Mouse (Mus musculus): ENCODE data around the gene Prpf6. TPM values are rescaled to one million over a fixed set of nuclear protein-coding genes. Genes with fewer than 3 reads are reported as not detected.

Gene Prpf6
- total RNA-seq, 1 experiment = 67.8 TPM

- in situ Hi-C loops (cut with MboI; ENCODE audit: low sequenced_read_pairs in 2 of 2, unreplicated experiment in 2 of 2) = no loop called here
- Histone ChIP-seq H3K4me3 (ENCODE audit: insufficient read depth in 1 of 2, low read depth in 1 of 2, low read length in 2 of 2, poor library complexity in 1 of 2, severe bottlenecking in 1 of 2) (peak overlapping the region in 1 of 2 experiments; percentile 98; a peak in 1 of 4 replicates), H3K36me3 (ENCODE audit: control insufficient read depth, insufficient read depth, low read length, poor library complexity, severe bottlenecking) (no peaks in the 10 kb centered on the region), H3K9ac (ENCODE audit: insufficient read depth, low read depth, low read length, poor library complexity, severe bottlenecking) (no peak overlapping the region), H3K9me3 (ENCODE audit: control insufficient read depth, insufficient read depth, low read depth, low read length) (no peaks in the 10 kb centered on the region), H3K4me1 (ENCODE audit: control insufficient read depth in 2 of 2, insufficient read depth in 2 of 2, low read length in 2 of 2, poor library complexity in 1 of 2) (peaks cover under 1 to 4% of the 10 kb centered on the region in 2 experiments; a peak in 2 of 4 replicates), H3K27ac (ENCODE audit: insufficient read depth, low read depth, low read length, poor library complexity, severe bottlenecking) (no peak overlapping the region)
- DNase-seq (ENCODE audit: low read depth, low spot score) = no peak
- no peak for TF ChIP-seq HCFC1 (IDR thresholded peaks at IDR 0.05; ENCODE audit: borderline replicate concordance, insufficient read depth, low read length)
- TF ChIP-seq CHD2 (IDR thresholded peaks at IDR 0.05; ENCODE audit: low read depth, low read length) = no peak
- no peak for TF ChIP-seq ZC3H11A (IDR thresholded peaks at IDR 0.05; ENCODE audit: borderline replicate concordance, low read depth, low read length)
- no peak for TF ChIP-seq ZNF384 (IDR thresholded peaks at IDR 0.05; ENCODE audit: low read depth, low read length)
- no peak for TF ChIP-seq MAFK (IDR thresholded peaks at IDR 0.05; ENCODE audit: insufficient read depth, low read depth, low read length)
Observed at GRCm38 (mm10) chr2:181602367-181602766, 10.7 kb downstream of the Prpf6 start.

GRCm38 (mm10) chr2:181618761-181619495, 27.3 kb downstream of the Prpf6 start:
- Histone ChIP-seq H3K4me1 (ENCODE audit: control insufficient read depth in 2 of 2, insufficient read depth in 2 of 2, low read length in 2 of 2, poor library complexity in 1 of 2) (peaks cover 0 to 2% of the 10 kb centered on the region in 2 experiments; a peak in 1 of 4 replicates), H3K27ac (ENCODE audit: insufficient read depth, low read depth, low read length, poor library complexity, severe bottlenecking) (no peak overlapping the region), H3K36me3 (ENCODE audit: control insufficient read depth, insufficient read depth, low read length, poor library complexity, severe bottlenecking) (peaks cover 11% of the 10 kb centered on the region), H3K4me3 (ENCODE audit: insufficient read depth in 1 of 2, low read depth in 1 of 2, low read length in 2 of 2, poor library complexity in 1 of 2, severe bottlenecking in 1 of 2) (no peak overlapping the region), H3K9me3 (ENCODE audit: control insufficient read depth, insufficient read depth, low read depth, low read length) (no peaks in the 10 kb centered on the region), H3K9ac (ENCODE audit: insufficient read depth, low read depth, low read length, poor library complexity, severe bottlenecking) (no peak overlapping the region)
- in situ Hi-C loops (cut with MboI; ENCODE audit: low sequenced_read_pairs in 2 of 2, unreplicated experiment in 2 of 2) = no loop called here
- TF ChIP-seq ZNF384 (IDR thresholded peaks at IDR 0.05; ENCODE audit: low read depth, low read length) (no peak), ZC3H11A (IDR thresholded peaks at IDR 0.05; ENCODE audit: borderline replicate concordance, low read depth, low read length) (no peak)
- DNase-seq (ENCODE audit: low read depth, low spot score) = no peak

GRCm38 (mm10) chr2:181623401-181623800, 31.7 kb downstream of the Prpf6 start:
- TF ChIP-seq MAFK (IDR thresholded peaks at IDR 0.05; ENCODE audit: insufficient read depth, low read depth, low read length) = no peak
- TF ChIP-seq ZNF384 (IDR thresholded peaks at IDR 0.05; ENCODE audit: low read depth, low read length) = no peak
- TF ChIP-seq ZC3H11A (IDR thresholded peaks at IDR 0.05; ENCODE audit: borderline replicate concordance, low read depth, low read length) = no peak
- no peak for TF ChIP-seq CHD2 (IDR thresholded peaks at IDR 0.05; ENCODE audit: low read depth, low read length)
- TF ChIP-seq HCFC1 (IDR thresholded peaks at IDR 0.05; ENCODE audit: borderline replicate concordance, insufficient read depth, low read length) = no peak

GRCm38 (mm10) chr2:181628471-181628870, 36.8 kb downstream of the Prpf6 start:
- in situ Hi-C loops (cut with MboI; ENCODE audit: low sequenced_read_pairs in 2 of 2, unreplicated experiment in 2 of 2) = no loop called here
- Histone ChIP-seq H3K27ac (ENCODE audit: insufficient read depth, low read depth, low read length, poor library complexity, severe bottlenecking) (no peak overlapping the region), H3K4me1 (ENCODE audit: control insufficient read depth in 2 of 2, insufficient read depth in 2 of 2, low read length in 2 of 2, poor library complexity in 1 of 2) (peaks cover 0 to 4% of the 10 kb centered on the region in 2 experiments; a peak in 1 of 4 replicates), H3K4me3 (ENCODE audit: insufficient read depth in 1 of 2, low read depth in 1 of 2, low read length in 2 of 2, poor library complexity in 1 of 2, severe bottlenecking in 1 of 2) (no peak overlapping the region), H3K36me3 (ENCODE audit: control insufficient read depth, insufficient read depth, low read length, poor library complexity, severe bottlenecking) (peaks cover 12% of the 10 kb centered on the region), H3K9me3 (ENCODE audit: control insufficient read depth, insufficient read depth, low read depth, low read length) (no peaks in the 10 kb centered on the region), H3K9ac (ENCODE audit: insufficient read depth, low read depth, low read length, poor library complexity, severe bottlenecking) (no peak overlapping the region)
- no peak for DNase-seq (ENCODE audit: low read depth, low spot score)
- TF ChIP-seq CHD2 (IDR thresholded peaks at IDR 0.05; ENCODE audit: low read depth, low read length) (no peak), ZC3H11A (IDR thresholded peaks at IDR 0.05; ENCODE audit: borderline replicate concordance, low read depth, low read length) (no peak), HCFC1 (IDR thresholded peaks at IDR 0.05; ENCODE audit: borderline replicate concordance, insufficient read depth, low read length) (no peak), ZNF384 (IDR thresholded peaks at IDR 0.05; ENCODE audit: low read depth, low read length) (peak; percentile 76)

More at GRCm38 (mm10) chr2:181623401-181623800, 31.7 kb downstream of the Prpf6 start:
- Histone ChIP-seq H3K9me3 (ENCODE audit: control insufficient read depth, insufficient read depth, low read depth, low read length) (no peaks in the 10 kb centered on the region), H3K4me1 (ENCODE audit: control insufficient read depth in 2 of 2, insufficient read depth in 2 of 2, low read length in 2 of 2, poor library complexity in 1 of 2) (peaks cover 0 to 2% of the 10 kb centered on the region in 2 experiments; a peak in 1 of 4 replicates), H3K27ac (ENCODE audit: insufficient read depth, low read depth, low read length, poor library complexity, severe bottlenecking) (no peak overlapping the region), H3K4me3 (ENCODE audit: insufficient read depth in 1 of 2, low read depth in 1 of 2, low read length in 2 of 2, poor library complexity in 1 of 2, severe bottlenecking in 1 of 2) (no peak overlapping the region), H3K36me3 (ENCODE audit: control insufficient read depth, insufficient read depth, low read length, poor library complexity, severe bottlenecking) (peaks cover 9% of the 10 kb centered on the region), H3K9ac (ENCODE audit: insufficient read depth, low read depth, low read length, poor library complexity, severe bottlenecking) (no peak overlapping the region)
- in situ Hi-C loops (cut with MboI; ENCODE audit: low sequenced_read_pairs in 2 of 2, unreplicated experiment in 2 of 2) = no loop called here
- DNase-seq (ENCODE audit: low read depth, low spot score) = no peak
